Mouse (Mus musculus): ENCODE results near the gene Nsg1. TPM values are rescaled to one million over a fixed set of nuclear protein-coding genes. Genes with fewer than 3 reads are reported as not detected.
A peak's percentile ranks its signal among the peaks of the same experiment; 100 is the strongest.

Gene Nsg1
- total and polyA plus RNA-seq, 2 experiments from 2014 or later, result 12.5 to 29.2 TPM

- H3K4me3 ChIP-seq (ENCODE audit: low read depth, low read length), result no peak overlapping the region
- H3K9me3 ChIP-seq (replicated peaks; ENCODE audit: control insufficient read depth, low read length), result no peaks in the 10 kb centered on the region
- WGBS, result 90% methylated on average over 2 of the region's 2 CpGs
- no peak overlapping the region for H3K4me2 ChIP-seq (ENCODE audit: low read depth, low read length)
- H3K27ac ChIP-seq (ENCODE audit: low read depth), result no peak overlapping the region
- DNase-seq (ENCODE audit: low spot score), result no peak
- no peaks in the 10 kb centered on the region for H3K4me1 ChIP-seq (ENCODE audit: control insufficient read depth, insufficient read depth)
- ATAC-seq (ENCODE audit: insufficient read depth, low read depth), result no peak
- H3K36me3 ChIP-seq (replicated peaks; ENCODE audit: control insufficient read depth, insufficient read depth, low read length), result peaks cover 32% of the 10 kb centered on the region
- TF ChIP-seq CTCF (IDR thresholded peaks at IDR 0.05; ENCODE audit: low read depth), result no peak
- TF ChIP-seq EP300 (IDR thresholded peaks at IDR 0.05; ENCODE audit: low read depth), result no peak
- no peak overlapping the region for H3K9ac ChIP-seq (replicated peaks; ENCODE audit: low read depth, low read length)
- H3K27me3 ChIP-seq (ENCODE audit: control insufficient read depth, insufficient read depth, low read length), result no peaks in the 10 kb centered on the region
Observed at GRCm38 (mm10) chr5:38102945-38103344, 56.8 kb downstream of the Nsg1 start.

GRCm38 (mm10) chr5:38099139-38099676, 60.5 kb downstream of the Nsg1 start:
- Histone ChIP-seq H3K9me3 (replicated peaks; ENCODE audit: control insufficient read depth, low read length) (no peaks in the 10 kb centered on the region), H3K27me3 (ENCODE audit: control insufficient read depth, insufficient read depth, low read length) (no peaks in the 10 kb centered on the region), H3K36me3 (replicated peaks; ENCODE audit: control insufficient read depth, insufficient read depth, low read length) (no peaks in the 10 kb centered on the region), H3K27ac (ENCODE audit: low read depth) (no peak overlapping the region), H3K4me3 (ENCODE audit: low read depth, low read length) (no peak overlapping the region), H3K4me1 (ENCODE audit: control insufficient read depth, insufficient read depth) (no peaks in the 10 kb centered on the region), H3K9ac (replicated peaks; ENCODE audit: low read depth, low read length) (no peak overlapping the region), H3K4me2 (ENCODE audit: low read depth, low read length) (no peak overlapping the region)
- DNase-seq (ENCODE audit: low spot score), result no peak
- 91% methylated on average over 2 of the region's 2 CpGs for WGBS
- no peak for TF ChIP-seq CTCF (IDR thresholded peaks at IDR 0.05; ENCODE audit: low read depth)
- no peak for TF ChIP-seq EP300 (IDR thresholded peaks at IDR 0.05; ENCODE audit: low read depth)
- no peak for ATAC-seq (ENCODE audit: insufficient read depth, low read depth)

GRCm38 (mm10) chr5:38097501-38098093, 62.1 kb downstream of the Nsg1 start:
- Histone ChIP-seq H3K27ac (ENCODE audit: low read depth) (no peak overlapping the region), H3K4me2 (ENCODE audit: low read depth, low read length) (no peak overlapping the region), H3K9me3 (replicated peaks; ENCODE audit: control insufficient read depth, low read length) (no peaks in the 10 kb centered on the region), H3K27me3 (ENCODE audit: control insufficient read depth, insufficient read depth, low read length) (no peaks in the 10 kb centered on the region), H3K4me3 (ENCODE audit: low read depth, low read length) (no peak overlapping the region), H3K36me3 (replicated peaks; ENCODE audit: control insufficient read depth, insufficient read depth, low read length) (no peaks in the 10 kb centered on the region), H3K9ac (replicated peaks; ENCODE audit: low read depth, low read length) (no peak overlapping the region), H3K4me1 (ENCODE audit: control insufficient read depth, insufficient read depth) (no peaks in the 10 kb centered on the region)
- 65% methylated on average over 4 of the region's 4 CpGs for WGBS
- ATAC-seq (ENCODE audit: insufficient read depth, low read depth) (no peak), DNase-seq (ENCODE audit: low spot score) (no peak)
- TF ChIP-seq EP300 (IDR thresholded peaks at IDR 0.05; ENCODE audit: low read depth), result no peak
- TF ChIP-seq CTCF (IDR thresholded peaks at IDR 0.05; ENCODE audit: low read depth), result peak; percentile 36; the same call in 1 of the 2 replicates

GRCm38 (mm10) chr5:38094331-38094730, 65.4 kb downstream of the Nsg1 start:
- no peaks in the 10 kb centered on the region for H3K36me3 ChIP-seq (replicated peaks; ENCODE audit: control insufficient read depth, insufficient read depth, low read length)

GRCm38 (mm10) chr5:38091966-38092304, 67.8 kb downstream of the Nsg1 start:
- no peaks in the 10 kb centered on the region for H3K4me1 ChIP-seq (ENCODE audit: control insufficient read depth, insufficient read depth)
- WGBS, result 68% methylated on average over 2 of the region's 2 CpGs
- no peak overlapping the region for H3K9ac ChIP-seq (replicated peaks; ENCODE audit: low read depth, low read length)
- no peak overlapping the region for H3K4me2 ChIP-seq (ENCODE audit: low read depth, low read length)
- TF ChIP-seq CTCF (IDR thresholded peaks at IDR 0.05; ENCODE audit: low read depth) (no peak), EP300 (IDR thresholded peaks at IDR 0.05; ENCODE audit: low read depth) (no peak)
- H3K9me3 ChIP-seq (replicated peaks; ENCODE audit: control insufficient read depth, low read length), result no peaks in the 10 kb centered on the region
- H3K36me3 ChIP-seq (replicated peaks; ENCODE audit: control insufficient read depth, insufficient read depth, low read length), result no peaks in the 10 kb centered on the region
- no peak overlapping the region for H3K4me3 ChIP-seq (ENCODE audit: low read depth, low read length)
- no peak for ATAC-seq (ENCODE audit: insufficient read depth, low read depth)
- no peak for DNase-seq (ENCODE audit: low spot score)
- H3K27me3 ChIP-seq (ENCODE audit: control insufficient read depth, insufficient read depth, low read length), result no peaks in the 10 kb centered on the region
- H3K27ac ChIP-seq (ENCODE audit: low read depth), result no peak overlapping the region

More at GRCm38 (mm10) chr5:38094331-38094730, 65.4 kb downstream of the Nsg1 start:
- no peaks in the 10 kb centered on the region for H3K9me3 ChIP-seq (replicated peaks; ENCODE audit: control insufficient read depth, low read length)
- no peak overlapping the region for H3K9ac ChIP-seq (replicated peaks; ENCODE audit: low read depth, low read length)
- no peak overlapping the region for H3K4me2 ChIP-seq (ENCODE audit: low read depth, low read length)
- H3K27ac ChIP-seq (ENCODE audit: low read depth), result no peak overlapping the region
- 92% methylated on average over 2 of the region's 2 CpGs for WGBS
- no peaks in the 10 kb centered on the region for H3K27me3 ChIP-seq (ENCODE audit: control insufficient read depth, insufficient read depth, low read length)
- no peak overlapping the region for H3K4me3 ChIP-seq (ENCODE audit: low read depth, low read length)
- no peaks in the 10 kb centered on the region for H3K4me1 ChIP-seq (ENCODE audit: control insufficient read depth, insufficient read depth)
- DNase-seq (ENCODE audit: low spot score), result no peak
- no peak for ATAC-seq (ENCODE audit: insufficient read depth, low read depth)
- no peak for TF ChIP-seq CTCF (IDR thresholded peaks at IDR 0.05; ENCODE audit: low read depth)
- TF ChIP-seq EP300 (IDR thresholded peaks at IDR 0.05; ENCODE audit: low read depth), result no peak
